In the genomic region with DNA sequence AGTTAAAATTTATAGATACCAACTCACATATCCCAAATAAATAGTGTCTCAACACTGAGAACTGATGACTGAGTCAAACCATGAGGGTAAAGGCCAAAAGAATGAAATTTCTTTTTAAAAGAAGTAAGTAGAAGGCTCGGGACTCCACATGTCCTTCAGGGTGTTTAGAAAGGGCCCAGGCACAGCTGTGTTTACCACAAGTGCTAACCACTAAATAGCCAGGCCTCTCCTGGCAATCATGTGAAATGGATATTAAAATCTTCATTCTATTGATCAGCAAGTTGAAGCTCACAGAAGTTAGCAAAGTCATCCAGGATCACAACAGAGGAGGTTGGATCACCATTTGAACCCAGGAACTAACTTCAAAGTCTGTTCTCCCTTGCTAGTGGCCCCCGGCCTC, we compare ENCODE assay signal across 18 mouse cellular contexts.
"Had no signal": no experiment of that assay in that cellular context is flagged by ENCODE, and none has a peak within 500 bp of the region (broad histone marks: within the 10 kb centered on the region; RNA-seq: fewer than 3 reads in every experiment).

No protein-coding gene starts in this region.

- H3K9ac ChIP-seq: lung, embryonic 14.5 days; midbrain, embryonic 12.5 days; neural tube, embryonic 13.5 days; neural tube, embryonic 15.5 days; stomach, embryonic 15.5 days had no signal

- DNase-seq: lung, adult 18-20 months; lung, embryonic 14.5 days; lung, postnatal 10 days; lung, postnatal 4 days; retina, postnatal 1 day; right cerebral cortex, adult 18-20 months; right cerebral cortex, postnatal 25 days; right cerebral cortex, postnatal 4 days; thymus, adult 2 months; thymus, postnatal 25 days; thymus, postnatal 4 days had no signal

- H3K4me2 ChIP-seq: lung, embryonic 14.5 days; midbrain, embryonic 12.5 days; neural tube, embryonic 13.5 days; neural tube, embryonic 15.5 days; stomach, embryonic 15.5 days had no signal

- H3K27me3 ChIP-seq: midbrain, embryonic 12.5 days; neural tube, embryonic 13.5 days; neural tube, embryonic 15.5 days; stomach, embryonic 15.5 days had no signal

- H3K4me1 ChIP-seq: midbrain, embryonic 10.5 days; midbrain, embryonic 12.5 days; neural tube, embryonic 13.5 days; neural tube, embryonic 15.5 days had no signal

- H3K27ac ChIP-seq: midbrain, embryonic 10.5 days; midbrain, embryonic 12.5 days; neural tube, embryonic 13.5 days; neural tube, embryonic 15.5 days; stomach, embryonic 15.5 days; stomach, postnatal 0 days had no signal

- H3K36me3 ChIP-seq: midbrain, embryonic 10.5 days; midbrain, embryonic 12.5 days; neural tube, embryonic 13.5 days; neural tube, embryonic 15.5 days; stomach, embryonic 15.5 days had no signal

- H3K4me3 ChIP-seq: midbrain, embryonic 10.5 days; midbrain, embryonic 12.5 days; neural tube, embryonic 13.5 days; neural tube, embryonic 15.5 days; stomach, embryonic 15.5 days had no signal

- H3K9me3 ChIP-seq: midbrain, embryonic 10.5 days; midbrain, embryonic 12.5 days; neural tube, embryonic 13.5 days; neural tube, embryonic 15.5 days; stomach, embryonic 15.5 days had no signal

- ATAC-seq: midbrain, embryonic 16.5 days had no signal
